Mouse (Mus musculus): ENCODE data around the gene Olfr1204. TPM values are rescaled to one million over a fixed set of nuclear protein-coding genes. Genes with fewer than 3 reads are reported as not detected.

Gene Olfr1204
- polyA plus RNA-seq, 2 experiments: not detected

DNA sequence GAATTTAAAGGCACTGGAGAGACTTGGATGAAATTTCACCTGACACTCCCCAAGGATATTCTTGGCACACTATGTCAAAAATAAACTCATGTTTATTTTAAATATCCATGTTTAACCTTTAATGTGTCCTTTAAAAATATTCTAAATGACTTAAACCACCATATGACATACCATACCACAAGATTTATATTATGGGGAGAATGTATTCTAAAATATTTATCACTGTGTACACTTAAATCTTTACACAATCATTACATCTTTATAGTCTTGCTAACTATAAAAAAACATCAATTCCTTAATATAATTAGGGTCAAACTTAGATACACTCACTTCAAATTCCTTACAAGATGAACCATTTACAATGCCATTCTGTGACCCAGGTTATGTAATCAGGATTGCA lies 53.1 kb downstream of the Olfr1204 start, which contains the start of gene Olfr1208:
TSS of gene Olfr1208 (minus strand) at position 101 of the 400 bp plus-strand sequence.
- Histone ChIP-seq H3K4me2 (replicated peaks; ENCODE audit: low read depth, low read length, severe bottlenecking) (no peak within 1 kb of the TSS), H3K4me1 (ENCODE audit: control insufficient read depth, insufficient read depth, low read length) (no peaks in the 10 kb centered on the region), H3K27me3 (ENCODE audit: control insufficient read depth, insufficient read depth, low read length) (no peaks in the 10 kb centered on the region), H3K27ac (replicated peaks; ENCODE audit: low read depth, low read length) (no peak within 1 kb of the TSS), H3K9ac (ENCODE audit: low read depth, low read length, severe bottlenecking) (no peak within 1 kb of the TSS), H3K36me3 (ENCODE audit: control insufficient read depth, insufficient read depth, low read length) (no peaks in the 10 kb centered on the region), H3K9me3 (ENCODE audit: control insufficient read depth, low read length) (no peaks in the 10 kb centered on the region), H3K4me3 (replicated peaks; ENCODE audit: low read length) (no peak within 1 kb of the TSS)
- no peak for ATAC-seq (ENCODE audit: low FRiP score, low read depth)
- no peak for TF ChIP-seq POLR2A (IDR thresholded peaks at IDR 0.05; ENCODE audit: borderline replicate concordance, extremely low read depth, insufficient read depth, insufficient read length)
- DNase-seq (ENCODE audit: low spot score): no peak

Other genes starting within 250 kb of the Olfr1204 start
- gene Olfr1191-ps1, start 208.8 kb upstream of the Olfr1204 start, polyA plus RNA-seq (2012; rRNA removed): not detected in 2 replicates
- gene Olfr1191-ps1, start 208.8 kb upstream of the Olfr1204 start, polyA plus RNA-seq (2014; fragmentation: Nextera tagmentation; extraction: Ambion mirVana): not detected in 2 replicates
- gene Olfr1192-ps1, start 200.8 kb upstream of the Olfr1204 start, polyA plus RNA-seq (2012; rRNA removed): not detected in 2 replicates
- gene Olfr1192-ps1, start 200.8 kb upstream of the Olfr1204 start, polyA plus RNA-seq (2014; fragmentation: Nextera tagmentation; extraction: Ambion mirVana): not detected in 2 replicates
- not detected in 2 replicates for gene Olfr1193, start 173.7 kb upstream of the Olfr1204 start, polyA plus RNA-seq (2012; rRNA removed)
- gene Olfr1193, start 173.7 kb upstream of the Olfr1204 start, polyA plus RNA-seq (2014; fragmentation: Nextera tagmentation; extraction: Ambion mirVana): not detected in 2 replicates
- not detected in 2 replicates for gene Olfr1195, start 160.1 kb upstream of the Olfr1204 start, polyA plus RNA-seq (2012; rRNA removed)
- not detected in 2 replicates for gene Olfr1195, start 160.1 kb upstream of the Olfr1204 start, polyA plus RNA-seq (2014; fragmentation: Nextera tagmentation; extraction: Ambion mirVana)
- not detected in 2 replicates for gene Olfr1196, start 144.7 kb upstream of the Olfr1204 start, polyA plus RNA-seq (2012; rRNA removed)
- gene Olfr1196, start 144.7 kb upstream of the Olfr1204 start, polyA plus RNA-seq (2014; fragmentation: Nextera tagmentation; extraction: Ambion mirVana): not detected in 2 replicates
- not detected in 2 replicates for gene Olfr1197, start 116.9 kb upstream of the Olfr1204 start, polyA plus RNA-seq (2012; rRNA removed)
- gene Olfr1197, start 116.9 kb upstream of the Olfr1204 start, polyA plus RNA-seq (2014; fragmentation: Nextera tagmentation; extraction: Ambion mirVana): not detected in 2 replicates
- gene Olfr1198, start 97.9 kb upstream of the Olfr1204 start, polyA plus RNA-seq (2012; rRNA removed): not detected in 2 replicates
- not detected in 2 replicates for gene Olfr1198, start 97.9 kb upstream of the Olfr1204 start, polyA plus RNA-seq (2014; fragmentation: Nextera tagmentation; extraction: Ambion mirVana)
- not detected in 2 replicates for gene Olfr1199, start 88.8 kb upstream of the Olfr1204 start, polyA plus RNA-seq (2012; rRNA removed)
- not detected in 2 replicates for gene Olfr1199, start 88.8 kb upstream of the Olfr1204 start, polyA plus RNA-seq (2014; fragmentation: Nextera tagmentation; extraction: Ambion mirVana)
- not detected in 2 replicates for gene Olfr1200, start 78.8 kb upstream of the Olfr1204 start, polyA plus RNA-seq (2012; rRNA removed)
- not detected in 2 replicates for gene Olfr1200, start 78.8 kb upstream of the Olfr1204 start, polyA plus RNA-seq (2014; fragmentation: Nextera tagmentation; extraction: Ambion mirVana)
- not detected in 2 replicates for gene Olfr1201, start 56.3 kb upstream of the Olfr1204 start, polyA plus RNA-seq (2012; rRNA removed)
- not detected in 2 replicates for gene Olfr1201, start 56.3 kb upstream of the Olfr1204 start, polyA plus RNA-seq (2014; fragmentation: Nextera tagmentation; extraction: Ambion mirVana)
- not detected in 2 replicates for gene Olfr1202, start 34.8 kb upstream of the Olfr1204 start, polyA plus RNA-seq (2012; rRNA removed)
- not detected in 2 replicates for gene Olfr1202, start 34.8 kb upstream of the Olfr1204 start, polyA plus RNA-seq (2014; fragmentation: Nextera tagmentation; extraction: Ambion mirVana)
- gene Olfr1205, start 19.6 kb upstream of the Olfr1204 start, polyA plus RNA-seq (2012; rRNA removed): not detected in 2 replicates
- not detected in 2 replicates for gene Olfr1205, start 19.6 kb upstream of the Olfr1204 start, polyA plus RNA-seq (2014; fragmentation: Nextera tagmentation; extraction: Ambion mirVana)
- gene Olfr1206, start 13.9 kb downstream of the Olfr1204 start, polyA plus RNA-seq (2012; rRNA removed): not detected in 2 replicates
- gene Olfr1206, start 13.9 kb downstream of the Olfr1204 start, polyA plus RNA-seq (2014; fragmentation: Nextera tagmentation; extraction: Ambion mirVana): not detected in 2 replicates
- not detected in 2 replicates for gene Olfr1208, start 53.0 kb downstream of the Olfr1204 start, polyA plus RNA-seq (2012; rRNA removed)
- gene Olfr1208, start 53.0 kb downstream of the Olfr1204 start, polyA plus RNA-seq (2014; fragmentation: Nextera tagmentation; extraction: Ambion mirVana): not detected in 2 replicates
- not detected in 2 replicates for gene Olfr1209, start 65.9 kb downstream of the Olfr1204 start, polyA plus RNA-seq (2012; rRNA removed)
- gene Olfr1209, start 65.9 kb downstream of the Olfr1204 start, polyA plus RNA-seq (2014; fragmentation: Nextera tagmentation; extraction: Ambion mirVana): not detected in 2 replicates
- not detected in 2 replicates for gene Olfr1211, start 88.8 kb downstream of the Olfr1204 start, polyA plus RNA-seq (2012; rRNA removed)
- gene Olfr1211, start 88.8 kb downstream of the Olfr1204 start, polyA plus RNA-seq (2014; fragmentation: Nextera tagmentation; extraction: Ambion mirVana): not detected in 2 replicates
- not detected in 2 replicates for gene Olfr1212, start 104.7 kb downstream of the Olfr1204 start, polyA plus RNA-seq (2012; rRNA removed)
- gene Olfr1212, start 104.7 kb downstream of the Olfr1204 start, polyA plus RNA-seq (2014; fragmentation: Nextera tagmentation; extraction: Ambion mirVana): not detected in 2 replicates
- not detected in 2 replicates for gene Gm13762, start 131.0 kb downstream of the Olfr1204 start, polyA plus RNA-seq (2012; rRNA removed)
- not detected in 2 replicates for gene Gm13762, start 131.0 kb downstream of the Olfr1204 start, polyA plus RNA-seq (2014; fragmentation: Nextera tagmentation; extraction: Ambion mirVana)
- gene Olfr1214, start 143.4 kb downstream of the Olfr1204 start, polyA plus RNA-seq (2012; rRNA removed): not detected in 2 replicates
- not detected in 2 replicates for gene Olfr1214, start 143.4 kb downstream of the Olfr1204 start, polyA plus RNA-seq (2014; fragmentation: Nextera tagmentation; extraction: Ambion mirVana)
- gene Olfr1215, start 157.7 kb downstream of the Olfr1204 start, polyA plus RNA-seq (2012; rRNA removed): not detected in 2 replicates
- not detected in 2 replicates for gene Olfr1215, start 157.7 kb downstream of the Olfr1204 start, polyA plus RNA-seq (2014; fragmentation: Nextera tagmentation; extraction: Ambion mirVana)
- not detected in 2 replicates for gene Olfr1216, start 169.0 kb downstream of the Olfr1204 start, polyA plus RNA-seq (2012; rRNA removed)
- not detected in 2 replicates for gene Olfr1216, start 169.0 kb downstream of the Olfr1204 start, polyA plus RNA-seq (2014; fragmentation: Nextera tagmentation; extraction: Ambion mirVana)
- not detected in 2 replicates for gene Olfr1217, start 182.8 kb downstream of the Olfr1204 start, polyA plus RNA-seq (2012; rRNA removed)
- gene Olfr1217, start 182.8 kb downstream of the Olfr1204 start, polyA plus RNA-seq (2014; fragmentation: Nextera tagmentation; extraction: Ambion mirVana): not detected in 2 replicates
- not detected in 2 replicates for gene Olfr1218, start 211.9 kb downstream of the Olfr1204 start, polyA plus RNA-seq (2012; rRNA removed)
- gene Olfr1218, start 211.9 kb downstream of the Olfr1204 start, polyA plus RNA-seq (2014; fragmentation: Nextera tagmentation; extraction: Ambion mirVana): not detected in 2 replicates
- not detected in 2 replicates for gene Olfr1219, start 234.2 kb downstream of the Olfr1204 start, polyA plus RNA-seq (2012; rRNA removed)
- not detected in 2 replicates for gene Olfr1219, start 234.2 kb downstream of the Olfr1204 start, polyA plus RNA-seq (2014; fragmentation: Nextera tagmentation; extraction: Ambion mirVana)